ENCODE assay signal across 20 mouse cellular contexts in genomic region chr2:17936527-17937139, GRCm38 (mm10).
DNase-seq lines count a peak whose midpoint lies in the region; ATAC-seq and TF ChIP-seq lines count a peak whose summit lies in the region.
"Had no signal": no experiment of that assay in that cellular context is flagged by ENCODE, and none has a peak within 500 bp of the region (broad histone marks: within the 10 kb centered on the region; RNA-seq: fewer than 3 reads in every experiment).

No protein-coding gene starts in this region.

- 57% methylated on average over 4 of the region's 4 CpGs for WGBS in lung, adult 2 months

- H3K4me1 ChIP-seq in lung, adult 2 months (ENCODE audit: control insufficient read depth, insufficient read depth, low read length) = no peaks in the 10 kb centered on the region

- intact Hi-C loops in heart, postnatal 14 days (cut with DNase I) = no loop called here
- intact Hi-C loops in left cerebral cortex, postnatal 25 days (cut with DNase I) = no loop called here

- ATAC-seq in granulocyte monocyte progenitor cell, adult 5-6 weeks (replicated peaks; ENCODE audit: poor library complexity, severe bottlenecking) = peak; percentile 48
- ATAC-seq: forebrain, embryonic 16.5 days; hindbrain, postnatal 0 days had no signal

- DNase-seq in heart, adult 11 months = peak; percentile 52
- DNase-seq in heart, postnatal 14 days = no peak
- peak; percentile 61 for DNase-seq in R1 (ENCODE audit: low read depth, low spot score)
- DNase-seq in left cerebral cortex, postnatal 25 days (ENCODE audit: low spot score in 2 of 2) = no peak
- no peak for DNase-seq in lung, adult 2 months
- no peak for DNase-seq in kidney, adult 11 months
- DNase-seq: adrenal gland, adult 2 months; adrenal gland, postnatal 36 days; cerebellum, adult 11 months; cerebellum, adult 8-10 months; cerebellum, postnatal 14 days; gastrocnemius, postnatal 14 days; heart, postnatal 4 days; kidney, adult 18-20 months had no signal

- TF ChIP-seq POLR2A in lung, adult 2 months (IDR thresholded peaks at IDR 0.05; ENCODE audit: borderline replicate concordance, extremely low read depth, low read depth, low read length) = no peak

- no peak for TF ChIP-seq CTCF in lung, adult 2 months (IDR thresholded peaks at IDR 0.05; ENCODE audit: insufficient read depth, low read length)

- no peak overlapping the region for H3K4me3 ChIP-seq in lung, adult 2 months (replicated peaks; ENCODE audit: extremely low read depth, low read depth, low read length)
- H3K4me3 ChIP-seq: embryonic facial prominence, embryonic 12.5 days; heart, embryonic 13.5 days; hindbrain, embryonic 13.5 days had no signal

Comparison
In these comparisons a context has a peak if more than half of its experiments do, and no peak if none do; other contexts are left out.
1. DNase-seq: peak in heart, adult 11 months (single experiment) and R1 (single experiment); none in heart, postnatal 14 days (0 of 2), left cerebral cortex, postnatal 25 days (0 of 2), lung, adult 2 months (single experiment) and kidney, adult 11 months (single experiment).